Mouse (Mus musculus) retina, adult 2 months (tissue): Measurements from ENCODE around the gene Il11.

Experiments
- DNase-seq: peaks from one replicate; pipeline ENCODE4 v3.0.0-alpha.2; 2012; ENCODE audit warnings: low read depth, low spot score

Gene Il11

GRCm38 (mm10) chr7:4788499-4789435 is 6.1 kb upstream of the Il11 start:
- DNase-seq, result no peak

GRCm38 (mm10) chr7:4783667-4784268 is 1.1 kb upstream of the Il11 start:
- DNase-seq, result no peak

- DNase-seq, result no peak
Measured at GRCm38 (mm10) chr7:4782130-4782529, 529 bp downstream of the Il11 start.

- no peak for DNase-seq
Measured at GRCm38 (mm10) chr7:4779921-4780320, 2.7 kb downstream of the Il11 start.

- DNase-seq, result no peak
Measured at GRCm38 (mm10) chr7:4777851-4778637, 4.6 kb downstream of the Il11 start.

- DNase-seq, result no peak
Measured at GRCm38 (mm10) chr7:4776861-4777830, 5.5 kb downstream of the Il11 start.

- DNase-seq, result no peak
Measured at GRCm38 (mm10) chr7:4776131-4776530, 6.5 kb downstream of the Il11 start.

GRCm38 (mm10) chr7:4771202-4771601 is 11.5 kb downstream of the Il11 start, which contains the start of gene Fam71e2:
Gene Fam71e2 (minus strand): TSS chr7:4771302.
- no peak for DNase-seq

- DNase-seq, result no peak
Measured at GRCm38 (mm10) chr7:4764946-4765710, 17.5 kb downstream of the Il11 start.

GRCm38 (mm10) chr7:4759670-4760069 is 23.0 kb downstream of the Il11 start:
- no peak for DNase-seq

- DNase-seq, result no peak
Measured at GRCm38 (mm10) chr7:4752821-4753570, 29.7 kb downstream of the Il11 start, which contains the start of gene Cox6b2. Gene Cox6b2 (minus strand): TSS chr7:4753094.

GRCm38 (mm10) chr7:4751971-4752820 is 30.5 kb downstream of the Il11 start:
- DNase-seq, result no peak

GRCm38 (mm10) chr7:4749169-4749568 is 33.5 kb downstream of the Il11 start:
- no peak for DNase-seq

GRCm38 (mm10) chr7:4748321-4748720 is 34.3 kb downstream of the Il11 start:
- DNase-seq, result no peak

GRCm38 (mm10) chr7:4747156-4747899 is 35.3 kb downstream of the Il11 start:
- DNase-seq, result no peak

GRCm38 (mm10) chr7:4746326-4746980 is 36.2 kb downstream of the Il11 start:
- no peak for DNase-seq

- no peak for DNase-seq
Measured at GRCm38 (mm10) chr7:4744886-4745285, 37.8 kb downstream of the Il11 start.
